Mouse (Mus musculus) right cerebral cortex, postnatal 14 days (tissue): ENCODE results near the gene Tmprss13.

Experiments used
- DNase-seq: peaks from one replicate; pipeline ENCODE4 v3.0.0; 2022

The Tmprss13 gene

GRCm38 (mm10) chr9:45318855-45319254 lies at the start of gene Tmprss13:
Tmprss13 (plus strand) TSS chr9:45319100.
- DNase-seq: no peak

DNA sequence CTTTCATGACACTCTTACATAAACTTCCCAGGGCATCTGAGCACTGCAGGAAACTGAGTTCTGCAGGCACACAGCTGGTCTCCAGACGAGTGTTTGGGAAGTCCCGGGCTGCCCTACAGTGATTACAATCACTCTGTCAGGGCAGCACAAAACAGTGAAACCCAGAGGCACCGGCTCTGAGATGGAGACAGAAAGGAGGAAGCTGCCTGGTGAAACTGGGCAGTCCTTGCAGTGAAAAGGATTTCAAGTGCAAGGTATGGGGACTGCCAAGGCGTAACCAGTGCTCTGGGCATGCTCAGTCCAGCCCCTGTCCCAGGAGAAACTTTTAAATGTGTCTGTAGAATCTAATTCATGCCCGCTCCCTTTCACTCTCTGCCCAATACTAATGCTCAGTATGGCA lies 46.7 kb upstream of the Tmprss13 start:
- DNase-seq: no peak

DNA sequence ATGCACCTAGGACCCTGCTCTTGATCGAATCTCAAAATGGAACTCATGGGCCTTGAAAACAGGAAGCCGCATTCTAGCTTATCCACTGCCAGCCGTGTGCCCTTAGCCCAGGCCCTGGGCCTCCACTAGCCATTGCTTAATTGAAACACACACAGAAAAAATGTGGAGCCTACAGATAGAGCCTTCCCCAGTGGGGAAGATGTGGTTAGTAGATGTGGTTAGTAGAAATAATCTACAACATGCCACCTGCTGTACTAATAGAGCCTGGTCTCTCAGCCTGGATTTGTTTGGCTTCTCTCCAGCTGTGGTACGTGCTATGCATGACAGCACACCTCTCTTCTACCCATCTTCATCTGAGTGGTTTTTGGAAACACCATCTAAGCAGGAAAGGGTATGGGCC lies 44.7 kb upstream of the Tmprss13 start:
- DNase-seq: no peak

DNA sequence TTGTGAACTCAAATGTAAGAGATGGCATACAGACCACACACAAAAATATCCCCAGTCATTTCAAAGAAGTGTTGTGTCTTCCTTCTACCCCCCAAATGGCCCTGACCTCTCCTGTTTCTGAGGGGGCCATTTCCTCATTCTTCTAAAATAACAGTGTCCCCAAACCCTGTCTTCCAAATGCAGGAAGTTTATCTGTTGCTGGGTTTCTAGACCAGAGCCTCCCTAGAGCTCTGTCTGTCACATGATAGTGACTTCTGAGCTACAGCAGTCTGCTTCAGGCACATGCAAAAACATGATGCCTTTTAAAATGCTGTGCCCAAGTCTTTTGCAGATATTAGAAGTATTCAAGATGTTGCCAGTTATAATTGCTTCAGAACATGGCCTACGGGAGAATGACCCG lies 44.3 kb upstream of the Tmprss13 start:
- DNase-seq: no peak

- DNase-seq: no peak
Measured at GRCm38 (mm10) chr9:45280059-45280458, 38.8 kb upstream of the Tmprss13 start.

DNA sequence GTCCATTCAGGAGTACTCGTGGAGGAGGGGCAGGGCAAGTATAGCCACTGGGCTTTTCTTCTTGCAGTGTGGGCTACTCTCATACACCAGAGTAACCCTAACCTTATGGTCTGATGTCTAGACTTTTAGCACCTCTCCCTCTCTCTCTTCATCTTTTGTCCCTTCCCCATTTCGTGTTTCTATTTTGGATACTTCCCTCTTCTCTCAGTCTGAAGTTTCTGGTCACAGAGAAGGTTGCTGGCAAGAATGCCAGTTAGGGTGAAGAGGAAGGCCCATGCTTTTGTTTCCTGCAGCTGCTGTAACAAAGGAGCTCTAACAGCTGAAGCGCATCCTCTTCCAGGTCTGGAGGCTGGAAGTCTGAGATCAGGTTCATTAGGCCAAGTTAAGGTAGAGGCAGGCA lies 38.0 kb upstream of the Tmprss13 start:
- DNase-seq: no peak

DNA sequence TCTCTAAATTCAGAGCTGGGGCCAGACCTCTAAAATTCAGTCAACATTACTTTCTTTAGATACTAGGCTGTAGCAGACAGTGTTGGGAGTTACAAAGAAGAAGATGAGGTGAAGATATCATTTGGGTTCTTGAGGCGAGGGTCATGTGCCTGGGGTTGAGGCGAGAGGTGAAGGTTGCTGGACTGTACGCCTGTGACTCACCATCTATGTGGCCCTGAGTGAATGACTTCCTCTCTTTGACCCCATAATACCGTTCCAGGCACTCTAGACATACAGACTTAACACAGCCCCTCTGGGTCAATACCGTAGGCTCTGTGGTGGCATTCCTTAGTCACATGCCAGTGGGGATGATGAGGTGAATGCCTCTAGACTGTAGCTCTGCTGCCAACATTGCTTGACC lies 36.4 kb upstream of the Tmprss13 start:
- no peak for DNase-seq

DNA sequence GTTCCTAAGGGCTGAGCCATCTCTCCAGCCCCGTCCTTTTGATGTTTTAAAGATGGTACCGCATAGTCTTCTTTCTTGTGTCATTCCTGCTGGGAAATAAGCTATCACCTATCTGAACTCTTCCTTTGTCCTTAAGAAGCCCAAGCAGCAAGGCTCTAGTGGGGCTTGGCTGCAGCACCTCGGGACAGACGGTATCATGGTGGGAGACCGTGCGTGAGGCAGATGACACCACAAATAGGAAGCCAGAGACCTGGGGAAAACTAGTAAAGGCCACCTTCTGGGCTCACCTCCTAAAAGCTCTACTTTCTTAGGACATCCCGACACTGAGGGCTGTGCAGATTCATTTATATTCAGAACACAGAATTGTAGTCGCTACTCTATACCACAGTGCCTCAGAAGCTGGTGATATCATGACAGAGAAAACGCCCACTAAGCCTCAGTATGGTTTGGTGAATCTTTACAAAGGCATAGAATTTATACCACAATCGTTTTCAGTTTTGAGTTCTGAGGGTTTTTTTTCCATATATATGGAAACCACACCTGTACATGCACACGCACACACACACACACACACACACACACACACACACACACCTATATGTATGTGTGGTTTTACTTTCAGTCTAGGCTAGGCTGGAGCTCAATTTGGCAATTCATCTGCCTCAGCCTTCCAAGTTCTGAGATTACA lies 27.3 kb upstream of the Tmprss13 start:
- DNase-seq: no peak

DNA sequence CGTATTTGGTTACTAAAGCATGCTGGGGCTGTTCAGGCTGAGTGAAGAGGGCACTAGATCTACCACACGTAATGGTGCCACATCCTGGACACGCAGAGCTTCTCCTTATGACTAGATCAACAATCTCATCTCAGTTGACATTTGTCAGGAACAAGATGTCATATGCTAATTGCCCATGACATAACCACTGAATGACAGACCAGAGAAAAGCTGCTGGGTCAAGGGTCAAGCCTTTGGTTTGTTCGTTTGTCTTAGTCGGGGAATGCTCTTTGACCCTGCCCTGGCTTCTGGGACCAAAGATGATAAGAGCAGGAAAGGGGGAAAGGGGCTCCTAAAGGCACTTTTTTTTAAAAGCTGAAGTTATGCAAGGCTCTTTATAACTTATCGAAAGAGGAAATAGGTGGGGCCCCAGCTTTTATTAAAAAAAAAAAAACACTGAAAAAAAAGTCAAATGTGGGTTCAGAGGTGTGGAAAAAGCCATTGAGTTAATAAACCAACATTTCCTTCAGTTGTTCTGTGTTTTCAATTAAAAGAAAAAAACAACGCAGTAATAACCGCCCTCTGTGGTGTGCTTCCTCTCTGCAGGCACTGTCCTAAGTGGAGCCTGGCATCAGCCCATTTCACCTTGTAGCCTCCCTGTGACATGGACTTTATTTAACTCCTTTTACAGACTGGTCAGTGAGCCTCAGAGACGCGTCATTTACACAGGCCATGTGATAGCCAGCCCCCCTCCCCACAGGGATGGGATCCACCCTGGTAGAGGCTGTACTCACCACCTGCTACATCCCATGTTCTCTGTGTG lies 24.5 kb upstream of the Tmprss13 start:
- DNase-seq: no peak

DNA sequence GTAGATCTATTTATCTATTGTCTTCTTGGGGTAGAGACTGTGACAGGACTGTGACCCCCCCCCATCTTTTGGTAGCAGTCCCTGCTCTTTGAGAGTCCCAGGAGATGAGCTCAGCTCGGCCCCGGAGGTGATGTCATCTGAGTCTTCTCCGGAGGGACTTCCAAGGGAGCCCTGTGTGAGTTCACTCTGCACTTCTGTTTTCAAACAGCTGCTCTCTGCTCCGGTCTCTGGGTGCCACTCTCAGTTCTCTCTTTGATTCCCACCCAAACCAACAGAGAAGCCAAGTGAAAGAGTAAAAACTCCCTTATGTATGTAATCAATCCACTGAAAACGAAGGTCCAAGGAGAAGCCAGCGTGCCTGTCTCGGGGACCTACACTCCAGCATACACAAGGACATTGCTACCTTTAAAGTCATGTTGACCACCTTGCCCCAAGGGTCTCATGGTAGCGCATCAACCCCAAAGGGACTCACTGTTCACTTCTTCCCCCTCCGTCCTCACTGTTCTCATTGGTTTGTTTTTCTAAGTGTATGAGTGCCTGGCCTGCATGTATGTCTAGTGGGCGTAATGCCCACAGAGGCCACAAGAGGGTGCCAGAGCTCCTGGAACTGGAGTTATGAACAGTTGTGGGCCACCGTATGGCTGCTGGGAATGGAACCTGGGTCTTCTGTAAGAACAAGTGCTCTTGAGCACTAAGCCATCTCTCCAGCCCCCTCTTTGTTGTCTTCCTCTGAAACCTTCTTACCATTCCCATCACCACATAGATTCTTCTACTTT lies 19.5 kb upstream of the Tmprss13 start:
- DNase-seq: peak; percentile 14

GRCm38 (mm10) chr9:45300422-45301104 lies 18.3 kb upstream of the Tmprss13 start:
- peak; percentile 97 for DNase-seq

- no peak for DNase-seq
Measured at GRCm38 (mm10) chr9:45301771-45302170, 17.1 kb upstream of the Tmprss13 start.

DNA sequence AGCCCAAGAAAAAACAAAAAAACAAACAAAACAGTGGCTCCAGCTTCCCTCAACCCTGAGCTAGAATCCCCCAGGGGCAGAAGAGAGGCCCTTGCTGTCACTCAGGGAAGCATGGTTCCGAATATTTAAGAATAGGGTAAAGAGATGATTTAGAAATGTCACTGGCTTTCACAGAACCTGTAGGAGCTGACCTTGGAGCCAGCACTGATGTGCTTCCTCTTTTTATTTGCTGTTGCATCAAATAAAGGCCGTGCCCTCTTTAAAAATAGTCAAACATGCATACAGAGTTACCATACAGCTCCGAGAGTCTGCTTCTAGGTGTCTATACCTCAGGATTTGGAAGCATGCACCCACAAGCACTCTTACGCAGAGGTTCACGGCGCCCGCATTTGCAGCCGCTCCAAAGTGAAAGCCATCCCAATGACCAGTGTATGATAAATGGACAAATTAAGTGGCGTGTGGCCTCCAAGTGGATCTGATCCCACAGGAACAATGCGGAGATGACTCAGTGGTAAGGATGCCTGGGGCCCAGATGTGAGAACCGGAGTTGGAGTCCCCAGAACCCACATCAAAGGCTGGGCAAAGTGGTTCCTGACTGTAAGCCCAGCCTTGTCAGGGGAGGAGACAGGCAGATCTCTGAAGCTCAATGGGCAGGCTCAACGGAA lies 12.0 kb upstream of the Tmprss13 start:
- no peak for DNase-seq

GRCm38 (mm10) chr9:45308521-45308920 lies 10.4 kb upstream of the Tmprss13 start:
- DNase-seq: no peak

- DNase-seq: no peak
Measured at GRCm38 (mm10) chr9:45311858-45312257, 7.0 kb upstream of the Tmprss13 start.

- DNase-seq: no peak
Measured at GRCm38 (mm10) chr9:45313913-45314312, 5.0 kb upstream of the Tmprss13 start.

- DNase-seq: no peak
Measured at GRCm38 (mm10) chr9:45317635-45318034, 1.3 kb upstream of the Tmprss13 start.

- no peak for DNase-seq
Measured at GRCm38 (mm10) chr9:45321465-45321864, 2.6 kb downstream of the Tmprss13 start.

DNA sequence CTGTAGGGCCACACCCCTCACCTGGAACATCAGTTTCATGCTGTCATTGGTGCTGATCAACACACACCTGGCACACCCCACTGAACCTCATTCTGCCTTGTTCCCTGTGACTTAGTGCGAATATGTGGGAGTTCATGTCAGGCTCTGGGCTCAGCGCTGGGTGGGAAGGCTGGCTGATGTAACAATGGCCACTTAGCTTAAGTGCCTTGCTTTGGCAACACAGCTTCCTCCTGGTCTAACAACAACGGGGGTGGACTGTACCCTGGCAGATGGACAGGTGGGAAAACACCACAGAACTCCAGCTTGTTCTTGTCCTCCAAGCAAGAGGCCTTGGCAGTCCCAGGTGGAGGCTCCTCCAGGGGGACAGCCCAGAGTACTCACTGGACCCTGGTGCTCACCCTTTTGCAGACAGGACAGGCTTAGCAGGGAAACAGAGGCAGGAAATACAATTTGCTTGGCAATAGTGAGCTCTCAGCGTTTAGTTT lies 3.1 kb downstream of the Tmprss13 start:
- DNase-seq: no peak

DNA sequence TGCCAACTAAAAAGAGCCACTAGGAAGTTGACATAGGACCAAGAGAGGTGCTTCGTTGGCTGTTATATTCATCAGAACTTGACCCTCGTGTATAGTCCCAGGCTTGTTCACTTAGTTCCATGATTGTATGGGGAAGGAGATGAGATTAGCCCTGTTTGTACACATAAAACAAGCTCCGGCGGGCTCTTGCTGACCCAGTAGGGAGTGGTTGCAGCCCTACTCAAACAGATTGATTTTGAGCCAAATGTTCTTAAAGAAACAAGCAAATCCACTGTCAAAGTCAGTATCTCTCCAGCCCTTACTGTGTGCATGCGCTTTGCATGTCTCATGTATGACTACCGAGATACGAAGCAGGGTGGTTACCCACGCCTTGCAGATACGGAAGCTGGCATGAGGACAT lies 7.5 kb downstream of the Tmprss13 start:
- no peak for DNase-seq

DNA sequence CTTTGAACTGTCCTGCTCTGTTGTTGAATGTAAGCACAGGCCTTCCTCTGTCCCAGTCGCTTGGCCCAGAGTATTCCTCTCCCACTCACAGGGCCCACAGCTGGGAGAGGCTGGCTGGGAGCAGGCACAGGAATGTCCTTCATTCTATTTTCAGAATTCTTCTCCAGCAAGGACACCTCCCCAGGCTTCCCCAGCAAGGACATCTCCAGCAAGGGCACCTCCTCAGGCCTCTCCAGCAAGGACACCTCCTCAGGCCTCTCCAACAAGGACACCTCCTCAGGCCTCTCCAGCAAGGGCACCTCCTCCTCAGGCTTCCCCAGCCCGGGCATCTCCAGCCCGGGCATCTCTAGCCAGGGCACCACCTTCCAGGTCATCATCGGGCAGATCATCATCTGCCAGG lies 9.4 kb downstream of the Tmprss13 start:
- no peak for DNase-seq

DNA sequence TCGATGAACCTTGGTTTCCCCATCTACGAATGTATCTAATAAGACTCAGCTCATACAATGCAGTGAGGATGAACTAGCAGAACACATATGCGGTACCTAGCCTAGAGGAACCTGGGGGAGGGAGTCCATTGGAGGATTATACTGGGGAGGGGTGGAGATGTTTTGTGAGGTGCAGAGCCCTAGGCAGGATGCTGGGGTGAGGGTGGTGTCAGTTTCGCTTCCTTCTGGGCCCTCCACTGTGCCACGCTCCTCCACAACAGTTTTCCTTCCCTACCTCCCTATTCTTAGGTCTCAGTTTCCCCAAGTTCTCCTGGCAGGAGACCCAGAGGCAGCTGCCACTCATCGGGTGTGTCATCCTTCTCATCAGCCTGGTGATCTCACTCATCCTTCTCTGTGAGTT lies 10.7 kb downstream of the Tmprss13 start:
- DNase-seq: no peak
